Mouse (Mus musculus): ENCODE results near the gene Herc2.

Gene Herc2

GRCm38 (mm10) chr7:56191661-56192060, 141.7 kb downstream of the Herc2 start:
- DNase-seq (ENCODE audit: extremely low read depth, low read depth) = no peak

GRCm38 (mm10) chr7:56201483-56202218, 151.7 kb downstream of the Herc2 start:
- DNase-seq (ENCODE audit: extremely low read depth, low read depth) = no peak

GRCm38 (mm10) chr7:56202843-56203242, 152.8 kb downstream of the Herc2 start:
- no peak for DNase-seq (ENCODE audit: extremely low read depth, low read depth)

GRCm38 (mm10) chr7:56203286-56203685, 153.3 kb downstream of the Herc2 start:
- no peak for DNase-seq (ENCODE audit: extremely low read depth, low read depth)

- DNase-seq (ENCODE audit: extremely low read depth, low read depth) = no peak
Measured at GRCm38 (mm10) chr7:56204877-56205276, 154.9 kb downstream of the Herc2 start.

GRCm38 (mm10) chr7:56220811-56221210, 170.8 kb downstream of the Herc2 start:
- no peak for DNase-seq (ENCODE audit: extremely low read depth, low read depth)

GRCm38 (mm10) chr7:56235794-56236423, 185.9 kb downstream of the Herc2 start:
- DNase-seq (ENCODE audit: extremely low read depth, low read depth) = no peak

GRCm38 (mm10) chr7:56236617-56237016, 186.6 kb downstream of the Herc2 start:
- DNase-seq (ENCODE audit: extremely low read depth, low read depth) = no peak

- DNase-seq (ENCODE audit: extremely low read depth, low read depth) = no peak
Measured at GRCm38 (mm10) chr7:56239543-56239942, 189.5 kb downstream of the Herc2 start, which contains the start of gene Oca2. Gene Oca2, plus strand, starts transcription at chr7:56239760.

GRCm38 (mm10) chr7:56254568-56254967, 204.6 kb downstream of the Herc2 start:
- DNase-seq (ENCODE audit: extremely low read depth, low read depth) = no peak

- DNase-seq (ENCODE audit: extremely low read depth, low read depth) = no peak
Measured at GRCm38 (mm10) chr7:56257875-56258441, 208.0 kb downstream of the Herc2 start.

GRCm38 (mm10) chr7:56277506-56277905, 227.5 kb downstream of the Herc2 start:
- no peak for DNase-seq (ENCODE audit: extremely low read depth, low read depth)
